Mouse (Mus musculus) ES-Bruce4 (cell line): Measurements from ENCODE around the gene Clcn6.

ENCODE experiments used
- CTCF ChIP-seq: IDR thresholded peaks from one replicate; pipeline ENCODE4 v1.8.1; 2011; ENCODE audit warnings: low read depth, low read length
- EP300 ChIP-seq: IDR thresholded peaks from 2 replicates; pipeline ENCODE4 v1.6.1; 2011; ENCODE audit warnings: low read depth, low read length; ENCODE audit not compliant: insufficient read depth
- POLR2A ChIP-seq: IDR thresholded peaks from one replicate; pipeline ENCODE4 v1.8.1; 2011; ENCODE audit warnings: low read length; ENCODE audit not compliant: insufficient read depth

DNA sequence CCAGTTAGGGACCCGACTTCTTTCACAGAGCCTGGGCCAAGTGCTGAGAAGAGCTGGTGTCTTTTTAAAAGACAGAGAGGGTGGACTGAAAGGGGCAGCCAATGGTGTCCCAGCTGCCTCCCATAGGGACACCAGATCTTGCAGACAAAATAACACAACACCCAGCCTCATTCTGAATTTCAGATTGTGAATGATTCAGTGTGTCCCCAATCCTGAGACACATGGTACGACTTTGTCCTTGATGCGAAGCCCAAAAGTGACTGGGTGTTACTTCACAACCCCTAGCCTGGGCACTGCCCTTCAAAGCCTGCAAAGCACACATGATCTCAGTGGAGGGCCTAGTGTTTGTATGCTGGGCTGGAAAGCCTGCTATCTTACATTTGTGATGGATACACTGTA is 47.3 kb upstream of the Clcn6 start:
- no peak for TF ChIP-seq CTCF
- no peak for TF ChIP-seq EP300
- TF ChIP-seq POLR2A = no peak
